Mouse (Mus musculus): ENCODE data around the gene Msh4. TPM values are rescaled to one million over a fixed set of nuclear protein-coding genes. Genes with fewer than 3 reads are reported as not detected.

Msh4 gene
- total and polyA plus RNA-seq, 3 experiments, result 0.09 to 0.10 TPM; not detected in 1

GRCm38 (mm10) chr3:153808406-153808805 is 97.5 kb downstream of the Msh4 start:
- DNase-seq, result no peak

GRCm38 (mm10) chr3:153807444-153808149 is 98.3 kb downstream of the Msh4 start:
- no peak for DNase-seq

Other genes with a start within 250 kb of the Msh4 start
- 10 to 100 TPM in 1 of 2 experiments, 1 to 10 TPM in 1; 7.9 to 16.9 TPM for gene St6galnac3, start 181.0 kb downstream of the Msh4 start, total RNA-seq (2021)
- gene St6galnac3, start 181.0 kb downstream of the Msh4 start, polyA plus RNA-seq (2012; rRNA removed), result 0.40 and 0.94 TPM in 2 replicates
- not detected for gene Asb17, start 61.9 kb downstream of the Msh4 start, total RNA-seq (2021)
- gene Asb17, start 61.9 kb downstream of the Msh4 start, polyA plus RNA-seq (2012; rRNA removed), result not detected in 2 replicates
- gene Rabggtb, start 6.9 kb upstream of the Msh4 start, total RNA-seq (2021), result 10 to 100 TPM; 79.8 to 95.2 TPM
- gene Rabggtb, start 6.9 kb upstream of the Msh4 start, polyA plus RNA-seq (2012; rRNA removed), result 16.3 and 17.6 TPM in 2 replicates
- 100 to 1,000 TPM; 711 to 911 TPM for gene Acadm, start 38.5 kb upstream of the Msh4 start, total RNA-seq (2021)
- 58.0 and 61.0 TPM in 2 replicates for gene Acadm, start 38.5 kb upstream of the Msh4 start, polyA plus RNA-seq (2012; rRNA removed)
- not detected for gene Slc44a5, start 67.3 kb upstream of the Msh4 start, total RNA-seq (2021)
- 0.01 TPM in 1 of 2 replicates, not detected in the other for gene Slc44a5, start 67.3 kb upstream of the Msh4 start, polyA plus RNA-seq (2012; rRNA removed)